Mouse (Mus musculus) liver, adult (tissue): ENCODE measurements around the gene Galk1.

Source experiments
- GATA4 ChIP-seq: IDR thresholded peaks from 2 replicates; pipeline ENCODE4 v1.6.1; 2014; ENCODE audit warnings: mild to moderate bottlenecking, low read length; ENCODE audit not compliant: insufficient replicate concordance

Galk1 gene

GRCm38 (mm10) chr11:116023771-116024355 is 11.3 kb upstream of the Galk1 start:
- no peak for TF ChIP-seq GATA4

- TF ChIP-seq GATA4: no peak
Measured at GRCm38 (mm10) chr11:116022256-116022780, 9.8 kb upstream of the Galk1 start.

- no peak for TF ChIP-seq GATA4
Measured at GRCm38 (mm10) chr11:116021328-116022220, 9.1 kb upstream of the Galk1 start.

- TF ChIP-seq GATA4: no peak
Measured at GRCm38 (mm10) chr11:116020519-116020922, 8.0 kb upstream of the Galk1 start.

GRCm38 (mm10) chr11:116019976-116020411 is 7.5 kb upstream of the Galk1 start:
- no peak for TF ChIP-seq GATA4

- TF ChIP-seq GATA4: no peak
Measured at GRCm38 (mm10) chr11:116019360-116019791, 6.9 kb upstream of the Galk1 start.

- no peak for TF ChIP-seq GATA4
Measured at GRCm38 (mm10) chr11:116018106-116018505, 5.6 kb upstream of the Galk1 start.

- no peak for TF ChIP-seq GATA4
Measured at GRCm38 (mm10) chr11:116014821-116015220, 2.3 kb upstream of the Galk1 start.

GRCm38 (mm10) chr11:116011529-116012261 is 824 bp downstream of the Galk1 start:
- no peak for TF ChIP-seq GATA4

GRCm38 (mm10) chr11:116010948-116011347 is 1.6 kb downstream of the Galk1 start:
- no peak for TF ChIP-seq GATA4

- TF ChIP-seq GATA4: no peak
Measured at GRCm38 (mm10) chr11:116010146-116010545, 2.4 kb downstream of the Galk1 start.

- TF ChIP-seq GATA4: no peak
Measured at GRCm38 (mm10) chr11:116009661-116010060, 2.9 kb downstream of the Galk1 start.

- no peak for TF ChIP-seq GATA4
Measured at GRCm38 (mm10) chr11:116008832-116009375, 3.6 kb downstream of the Galk1 start.

GRCm38 (mm10) chr11:116008411-116008810 is 4.1 kb downstream of the Galk1 start:
- no peak for TF ChIP-seq GATA4

- TF ChIP-seq GATA4: no peak
Measured at GRCm38 (mm10) chr11:116007095-116007850, 5.2 kb downstream of the Galk1 start.
